Mouse (Mus musculus) layer of hippocampus, adult 11-12 months (tissue): ENCODE measurements at regions not wholly inside any gene's neighbourhood (a gene's known extent, or its start where the extent isn't known, plus 50 kb on each side); places are given as distances from the start of the nearest gene placed in this dataset.

ENCODE experiments used
- DNase-seq: peaks from one replicate; pipeline ENCODE4 v3.0.0; 2022; ENCODE audit warnings: low spot score

- DNase-seq, result no peak
Measured at GRCm38 (mm10) chr6:61125431-61125830, 54.7 kb upstream of the Ccser1 start.

DNA sequence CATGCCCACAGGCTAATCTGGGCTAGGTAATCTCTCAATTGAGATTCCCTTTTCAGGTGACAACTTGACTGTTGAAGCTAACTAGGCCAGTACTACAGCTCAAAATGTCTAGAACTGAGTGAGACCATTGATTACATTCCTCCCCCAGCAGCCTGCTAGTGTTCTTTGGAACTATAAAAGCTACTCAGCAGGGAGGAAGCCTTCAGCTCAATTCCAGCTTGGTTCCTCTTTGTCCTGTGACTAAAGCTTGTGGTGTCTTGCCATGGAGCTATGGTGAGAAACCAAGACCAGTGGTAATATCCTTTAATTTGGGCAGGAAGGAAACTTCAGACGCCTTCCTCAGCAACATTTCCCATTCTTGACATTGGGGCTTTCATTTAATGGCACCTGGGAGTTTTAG, 52.9 kb upstream of the Ccser1 start:
- DNase-seq, result no peak

DNA sequence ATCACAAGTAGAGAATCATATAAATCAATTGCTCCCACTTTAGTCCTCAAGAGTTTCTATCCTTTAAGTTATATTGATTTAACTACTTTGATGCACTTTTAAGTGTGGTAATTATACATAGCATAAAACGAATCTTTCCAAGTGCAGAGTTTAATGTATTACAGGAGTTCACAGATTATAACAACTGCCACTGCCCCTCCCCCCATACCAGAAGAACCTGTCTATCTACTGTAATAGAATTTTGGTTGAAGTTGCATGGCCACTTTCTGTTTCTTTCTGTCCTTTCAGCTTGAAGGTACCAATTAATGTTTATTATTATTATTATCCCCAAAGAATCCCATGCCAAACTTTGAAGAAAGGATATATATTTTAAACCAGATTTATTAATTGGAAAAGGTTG, 51.9 kb upstream of the Ccser1 start:
- no peak for DNase-seq
